Mouse (Mus musculus) liver, adult 2 months (tissue): ENCODE measurements at regions not wholly inside any gene's neighbourhood (a gene's known extent, or its start where the extent isn't known, plus 50 kb on each side); places are given as distances from the start of the nearest gene placed in this dataset.

Experiments used
- CTCF ChIP-seq: fragments of 200-500 bp; IDR thresholded peaks from 2 replicates; pipeline ENCODE4 v1.5.1; 2011; ENCODE audit warnings: low read depth, low read length, control low read depth
- POLR2A ChIP-seq: fragments of 200-500 bp; IDR thresholded peaks from 2 replicates; pipeline ENCODE4 v1.6.1; 2011; ENCODE audit warnings: low read length, control low read depth; ENCODE audit not compliant: insufficient read depth; ENCODE audit errors: extremely low read depth

- TF ChIP-seq CTCF (no peak), POLR2A (no peak)
Observed at GRCm38 (mm10) chr2:48546194-48546593, 267.7 kb upstream of the Acvr2a start.
